Mouse (Mus musculus) hindbrain, embryonic 16.5 days (tissue): ENCODE data around the gene Rspo1. TPM values are rescaled to one million over a fixed set of nuclear protein-coding genes. Genes with fewer than 3 reads are reported as not detected.

ENCODE experiments used
- ATAC-seq: fragments of 200-750 bp; cut with Nextera tagmentation; 2 replicates; pipeline ENCODE4 v1.8.0; 2017; ENCODE audit warnings: moderate TSS enrichment, moderate library complexity
- H3K27ac ChIP-seq: fragments of 300-500 bp; sonication (generic); 2 replicates; pipeline ENCODE4 v1.5.1; 2014; ENCODE audit warnings: low read depth, mild to moderate bottlenecking, control low read depth, low read length, moderate library complexity
- H3K27me3 ChIP-seq: fragments of 300-500 bp; sonication (generic); replicated peaks from 2 replicates; pipeline ENCODE4 v1.6.1; 2014; ENCODE audit warnings: low read length; ENCODE audit not compliant: control insufficient read depth, insufficient read depth
- H3K36me3 ChIP-seq: fragments of 300-500 bp; sonication (generic); 2 replicates; pipeline ENCODE4 v1.6.1; 2014; ENCODE audit warnings: mild to moderate bottlenecking, low read length, moderate library complexity, mixed read lengths; ENCODE audit not compliant: control insufficient read depth, insufficient read depth
- H3K4me1 ChIP-seq: fragments of 300-500 bp; sonication (generic); 2 replicates; pipeline ENCODE4 v1.6.1; 2014; ENCODE audit warnings: low read depth, low read length; ENCODE audit not compliant: control insufficient read depth, insufficient read depth
- H3K4me2 ChIP-seq: fragments of 300-500 bp; sonication (generic); 2 replicates; pipeline ENCODE4 v1.6.1; 2014; ENCODE audit warnings: mild to moderate bottlenecking, low read length, control low read depth, moderate library complexity
- H3K4me3 ChIP-seq: fragments of 300-500 bp; sonication (generic); 2 replicates; pipeline ENCODE4 v1.5.1; 2014; ENCODE audit warnings: mild to moderate bottlenecking, low read length, control low read depth, moderate library complexity
- H3K9ac ChIP-seq: fragments of 300-500 bp; sonication (generic); 2 replicates; pipeline ENCODE4 v1.6.1; 2014; ENCODE audit warnings: low read depth, mild to moderate bottlenecking, control low read depth, low read length, moderate library complexity
- H3K9me3 ChIP-seq: fragments of 300-500 bp; sonication (generic); 2 replicates; pipeline ENCODE4 v1.6.1; 2014; ENCODE audit warnings: mild to moderate bottlenecking, low read length, moderate library complexity; ENCODE audit not compliant: control insufficient read depth
- WGBS: fragments of 180-500 bp; shearing (Covaris S2); extraction: QIAGEN DNeasy Blood & Tissue Kit; methylation state at CpG from one replicate; pipeline ENCODE4 v1.1.7; 2014; 5-methylcytosine and 5-hydroxymethylcytosine counted together
- polyA plus RNA-seq: library from polyadenylated mRNA; unstranded; fragments of >200 nt; fragmentation: Nextera tagmentation; extraction: Ambion mirVana; gene quantifications from 2 replicates; pipeline ENCODE4 v1.2.1, GENCODE M21; 2015

Gene Rspo1
- polyA plus RNA-seq, 1 experiment from 2014 or later: 1.8 TPM

- H3K9me3 ChIP-seq: no peaks in the 10 kb centered on the region
- no peaks in the 10 kb centered on the region for H3K27me3 ChIP-seq
- no peak overlapping the region for H3K4me3 ChIP-seq
- no peaks in the 10 kb centered on the region; the same call in 1 of the 2 replicates for H3K4me1 ChIP-seq
- 95% methylated on average over 9 of the region's 9 CpGs for WGBS
- H3K4me2 ChIP-seq: no peak overlapping the region
- no peak for ATAC-seq
- H3K9ac ChIP-seq: no peak overlapping the region
- no peak overlapping the region for H3K27ac ChIP-seq
- peaks cover 35% of the 10 kb centered on the region for H3K36me3 ChIP-seq
Measured at GRCm38 (mm10) chr4:125055385-125055784, 69.2 kb downstream of the Rspo1 start.

- no peak for ATAC-seq
- Histone ChIP-seq H3K9me3 (no peaks in the 10 kb centered on the region), H3K27ac (no peak overlapping the region), H3K4me2 (no peak overlapping the region), H3K9ac (no peak overlapping the region), H3K27me3 (no peaks in the 10 kb centered on the region), H3K4me1 (no peaks in the 10 kb centered on the region; the same call in 1 of the 2 replicates), H3K36me3 (peaks cover 31% of the 10 kb centered on the region), H3K4me3 (no peak overlapping the region)
- 91% methylated on average over 4 of the region's 4 CpGs for WGBS
Measured at GRCm38 (mm10) chr4:125056476-125056875, 70.2 kb downstream of the Rspo1 start.

GRCm38 (mm10) chr4:125057273-125057672, 71.0 kb downstream of the Rspo1 start:
- ATAC-seq: no peak
- no peak overlapping the region for H3K4me2 ChIP-seq
- no peak overlapping the region for H3K27ac ChIP-seq
- no peaks in the 10 kb centered on the region; the same call in 1 of the 2 replicates for H3K4me1 ChIP-seq
- no peak overlapping the region for H3K9ac ChIP-seq
- H3K27me3 ChIP-seq: no peaks in the 10 kb centered on the region
- no peaks in the 10 kb centered on the region for H3K9me3 ChIP-seq
- H3K4me3 ChIP-seq: no peak overlapping the region
- H3K36me3 ChIP-seq: peaks cover 26% of the 10 kb centered on the region
- 68% methylated on average over 3 of the region's 3 CpGs for WGBS

GRCm38 (mm10) chr4:125058033-125058432, 71.8 kb downstream of the Rspo1 start:
- Histone ChIP-seq H3K4me1 (no peaks in the 10 kb centered on the region; the same call in 1 of the 2 replicates), H3K4me3 (no peak overlapping the region), H3K27ac (no peak overlapping the region), H3K9ac (no peak overlapping the region), H3K9me3 (no peaks in the 10 kb centered on the region), H3K27me3 (no peaks in the 10 kb centered on the region), H3K4me2 (no peak overlapping the region), H3K36me3 (peaks cover 22% of the 10 kb centered on the region)
- WGBS: 61% methylated on average over 5 of the region's 5 CpGs
- no peak for ATAC-seq

Other genes starting within 250 kb of the Rspo1 start
- gene Inpp5b, start 244.6 kb upstream of the Rspo1 start, polyA plus RNA-seq: 18.4 and 23.7 TPM in 2 replicates
- 11.5 and 14.0 TPM in 2 replicates for gene Mtf1, start 184.3 kb upstream of the Rspo1 start, polyA plus RNA-seq
- 42.6 and 43.0 TPM in 2 replicates for gene Yrdc, start 135.8 kb upstream of the Rspo1 start, polyA plus RNA-seq
- gene 1110065P20Rik, start 135.2 kb upstream of the Rspo1 start, polyA plus RNA-seq: 92.7 and 102 TPM in 2 replicates
- gene Maneal, start 124.3 kb upstream of the Rspo1 start, polyA plus RNA-seq: 10.5 and 10.6 TPM in 2 replicates
- gene Epha10, start 105.5 kb upstream of the Rspo1 start, polyA plus RNA-seq: 10.9 and 12.3 TPM in 2 replicates
- gene 9930104L06Rik, start 49.4 kb upstream of the Rspo1 start, polyA plus RNA-seq: 13.2 and 16.5 TPM in 2 replicates
- gene Cdca8, start 47.1 kb upstream of the Rspo1 start, polyA plus RNA-seq: 32.2 and 37.2 TPM in 2 replicates
- gene Gnl2, start 30.2 kb downstream of the Rspo1 start, polyA plus RNA-seq: 85.7 and 88.9 TPM in 2 replicates
- 1.2 and 1.4 TPM in 2 replicates for gene Dnali1, start 79.3 kb downstream of the Rspo1 start, polyA plus RNA-seq
- gene Snip1, start 80.2 kb downstream of the Rspo1 start, polyA plus RNA-seq: 20.6 and 22.0 TPM in 2 replicates
- 147 and 151 TPM in 2 replicates for gene Meaf6, start 98.7 kb downstream of the Rspo1 start, polyA plus RNA-seq
- gene Zc3h12a, start 141.4 kb downstream of the Rspo1 start, polyA plus RNA-seq: 0.23 and 0.31 TPM in 2 replicates